Mouse (Mus musculus): Measurements from ENCODE around the gene Itgad. TPM values are rescaled to one million over a fixed set of nuclear protein-coding genes. Genes with fewer than 3 reads are reported as not detected.

The Itgad gene
- polyA plus RNA-seq, 1 experiment from 2014 or later, result not detected

GRCm38 (mm10) chr7:128251946-128252345, 97.8 kb downstream of the Itgad start:
- no peak for DNase-seq (ENCODE audit: extremely low spot score, low spot score)
- peaks cover 33% of the 10 kb centered on the region for H3K4me1 ChIP-seq
- WGBS, result 52% methylated on average over 12 of the region's 12 CpGs
- peak overlapping the region; percentile 74; the same call in 1 of the 2 replicates for H3K27ac ChIP-seq
- H3K9me3 ChIP-seq, result no peaks in the 10 kb centered on the region
- no peaks in the 10 kb centered on the region; the same call in 1 of the 2 replicates for H3K36me3 ChIP-seq (replicated peaks)
- peak overlapping the region; percentile 52 for H3K4me3 ChIP-seq
- H3K27me3 ChIP-seq (ENCODE audit: poor library complexity, severe bottlenecking), result peaks cover 57% of the 10 kb centered on the region

GRCm38 (mm10) chr7:128252609-128253008, 98.4 kb downstream of the Itgad start:
- Histone ChIP-seq H3K4me1 (peaks cover 30% of the 10 kb centered on the region), H3K4me3 (peak overlapping the region; percentile 52), H3K36me3 (replicated peaks) (no peaks in the 10 kb centered on the region; the same call in 1 of the 2 replicates), H3K27me3 (ENCODE audit: poor library complexity, severe bottlenecking) (peaks cover 57% of the 10 kb centered on the region), H3K9me3 (no peaks in the 10 kb centered on the region), H3K27ac (peak overlapping the region; percentile 74)
- peak; percentile 57 for DNase-seq (ENCODE audit: extremely low spot score, low spot score)
- WGBS, result 11% methylated on average over 24 of the region's 24 CpGs

GRCm38 (mm10) chr7:128254978-128255377, 100.8 kb downstream of the Itgad start:
- DNase-seq (ENCODE audit: extremely low spot score, low spot score), result no peak
- no peaks in the 10 kb centered on the region for H3K9me3 ChIP-seq
- peaks cover 46% of the 10 kb centered on the region for H3K27me3 ChIP-seq (ENCODE audit: poor library complexity, severe bottlenecking)
- no peak overlapping the region for H3K4me3 ChIP-seq
- no peak overlapping the region for H3K27ac ChIP-seq
- no peaks in the 10 kb centered on the region for H3K36me3 ChIP-seq (replicated peaks)
- peaks cover 23% of the 10 kb centered on the region for H3K4me1 ChIP-seq
- 69% methylated on average over 2 of the region's 2 CpGs for WGBS

GRCm38 (mm10) chr7:128255757-128256156, 101.6 kb downstream of the Itgad start:
- DNase-seq (ENCODE audit: extremely low spot score, low spot score), result no peak
- WGBS, result 90% methylated on average over 5 of the region's 5 CpGs
- H3K27ac ChIP-seq, result no peak overlapping the region

GRCm38 (mm10) chr7:128256783-128257334, 102.7 kb downstream of the Itgad start:
- peaks cover 22% of the 10 kb centered on the region for H3K4me1 ChIP-seq
- DNase-seq (ENCODE audit: extremely low spot score, low spot score), result no peak
- H3K4me3 ChIP-seq, result no peak overlapping the region
- H3K36me3 ChIP-seq (replicated peaks), result no peaks in the 10 kb centered on the region
- H3K9me3 ChIP-seq, result no peaks in the 10 kb centered on the region
- H3K27me3 ChIP-seq (ENCODE audit: poor library complexity, severe bottlenecking), result peaks cover 28% of the 10 kb centered on the region
- no peak overlapping the region for H3K27ac ChIP-seq
- 80% methylated on average over 5 of the region's 5 CpGs for WGBS

More at GRCm38 (mm10) chr7:128255757-128256156, 101.6 kb downstream of the Itgad start:
- no peak overlapping the region for H3K4me3 ChIP-seq
- H3K9me3 ChIP-seq, result no peaks in the 10 kb centered on the region
- peaks cover 39% of the 10 kb centered on the region for H3K27me3 ChIP-seq (ENCODE audit: poor library complexity, severe bottlenecking)
- no peaks in the 10 kb centered on the region for H3K36me3 ChIP-seq (replicated peaks)
- peaks cover 23% of the 10 kb centered on the region for H3K4me1 ChIP-seq

GRCm38 (mm10) chr7:128265411-128265810, 111.2 kb downstream of the Itgad start, which contains the start of gene Slc5a2:
Slc5a2 (plus strand) TSS chr7:128265657.
- peaks cover 3% of the 10 kb centered on the region for H3K4me1 ChIP-seq
- no peaks in the 10 kb centered on the region for H3K9me3 ChIP-seq
- H3K27me3 ChIP-seq (ENCODE audit: poor library complexity, severe bottlenecking), result peaks cover 8% of the 10 kb centered on the region; the same call in 1 of the 2 replicates
- peaks cover 3% of the 10 kb centered on the region; the same call in 1 of the 2 replicates for H3K36me3 ChIP-seq (replicated peaks)
- WGBS, result 87% methylated on average over 6 of the region's 6 CpGs
- H3K27ac ChIP-seq, result no peak within 1 kb of the TSS
- no peak for DNase-seq (ENCODE audit: extremely low spot score, low spot score)
- no peak within 1 kb of the TSS for H3K4me3 ChIP-seq

GRCm38 (mm10) chr7:128266056-128266455, 111.9 kb downstream of the Itgad start:
- Histone ChIP-seq H3K27me3 (ENCODE audit: poor library complexity, severe bottlenecking) (peaks cover 11% of the 10 kb centered on the region; the same call in 1 of the 2 replicates), H3K27ac (no peak overlapping the region), H3K36me3 (replicated peaks) (peaks cover 10% of the 10 kb centered on the region), H3K9me3 (no peaks in the 10 kb centered on the region), H3K4me3 (no peak overlapping the region), H3K4me1 (peaks cover 7% of the 10 kb centered on the region)
- 80% methylated on average over 5 of the region's 5 CpGs for WGBS
- no peak for DNase-seq (ENCODE audit: extremely low spot score, low spot score)

- Histone ChIP-seq H3K27me3 (ENCODE audit: poor library complexity, severe bottlenecking) (peaks cover 11% of the 10 kb centered on the region; the same call in 1 of the 2 replicates), H3K27ac (no peak overlapping the region), H3K4me3 (no peak overlapping the region), H3K9me3 (no peaks in the 10 kb centered on the region), H3K4me1 (peaks cover 7% of the 10 kb centered on the region), H3K36me3 (replicated peaks) (peaks cover 23% of the 10 kb centered on the region)
- no peak for DNase-seq (ENCODE audit: extremely low spot score, low spot score)
- 71% methylated on average over 13 of the region's 13 CpGs for WGBS
Observed at GRCm38 (mm10) chr7:128267391-128267790, 113.2 kb downstream of the Itgad start.

- no peak overlapping the region for H3K4me3 ChIP-seq
- H3K9me3 ChIP-seq, result no peaks in the 10 kb centered on the region
- DNase-seq (ENCODE audit: extremely low spot score, low spot score), result no peak
- H3K27ac ChIP-seq, result no peak overlapping the region
- H3K36me3 ChIP-seq (replicated peaks), result peaks cover 27% of the 10 kb centered on the region
- peaks cover 11% of the 10 kb centered on the region; the same call in 1 of the 2 replicates for H3K27me3 ChIP-seq (ENCODE audit: poor library complexity, severe bottlenecking)
- WGBS, result 91% methylated on average over 7 of the region's 7 CpGs
- peaks cover 7% of the 10 kb centered on the region for H3K4me1 ChIP-seq
Observed at GRCm38 (mm10) chr7:128267813-128268212, 113.6 kb downstream of the Itgad start.

- Histone ChIP-seq H3K9me3 (no peaks in the 10 kb centered on the region), H3K27me3 (ENCODE audit: poor library complexity, severe bottlenecking) (peaks cover 11% of the 10 kb centered on the region; the same call in 1 of the 2 replicates), H3K4me3 (no peak overlapping the region), H3K36me3 (replicated peaks) (peaks cover 54% of the 10 kb centered on the region), H3K27ac (0 out of 2 replicates have a peak overlapping the region, but pooled peaks have one; percentile 13), H3K4me1 (peaks cover 7% of the 10 kb centered on the region)
- 57% methylated on average over 13 of the region's 13 CpGs for WGBS
- DNase-seq (ENCODE audit: extremely low spot score, low spot score), result no peak
Observed at GRCm38 (mm10) chr7:128270431-128270850, 116.3 kb downstream of the Itgad start.

GRCm38 (mm10) chr7:128271496-128271895, 117.3 kb downstream of the Itgad start:
- H3K36me3 ChIP-seq (replicated peaks), result peaks cover 64% of the 10 kb centered on the region
- H3K4me3 ChIP-seq, result no peak overlapping the region
- no peaks in the 10 kb centered on the region for H3K9me3 ChIP-seq
- DNase-seq (ENCODE audit: extremely low spot score, low spot score), result no peak
- H3K27ac ChIP-seq, result no peak overlapping the region
- peaks cover 11% of the 10 kb centered on the region; the same call in 1 of the 2 replicates for H3K27me3 ChIP-seq (ENCODE audit: poor library complexity, severe bottlenecking)
- peaks cover 7% of the 10 kb centered on the region for H3K4me1 ChIP-seq
- 96% methylated on average over 9 of the region's 9 CpGs for WGBS

Data from forebrain, embryonic 10.5 days (tissue).